In the genomic region with DNA sequence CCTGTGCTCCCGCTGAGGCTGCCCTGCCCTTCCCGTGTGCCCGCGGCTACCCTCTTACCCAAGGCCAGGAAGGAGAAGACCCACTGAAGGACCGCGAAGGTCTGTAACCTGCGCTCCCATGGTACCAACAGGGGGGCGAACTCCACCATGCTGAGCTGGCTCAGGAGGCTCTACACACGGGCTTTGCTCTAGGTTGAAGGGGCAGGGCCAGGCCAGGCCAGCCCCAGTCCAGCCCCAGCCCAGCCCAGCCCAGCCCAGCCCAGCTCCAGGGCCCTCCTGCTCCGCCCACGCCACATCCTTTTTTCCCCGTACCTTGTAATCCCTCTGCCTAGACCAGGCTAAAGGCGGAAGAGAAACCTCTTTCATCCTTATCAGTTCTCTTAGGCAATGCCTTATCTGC, we compare ENCODE assay signal across 9 mouse cellular contexts. TPM values are rescaled to one million over a fixed set of nuclear protein-coding genes. Genes with fewer than 3 reads are reported as not detected.
DNase-seq lines count a peak whose midpoint lies in the region; ATAC-seq and TF ChIP-seq lines count a peak whose summit lies in the region.
"Had no signal": no experiment of that assay in that cellular context is flagged by ENCODE, and none has a peak within 500 bp of the region (broad histone marks: within the 10 kb centered on the region; RNA-seq: fewer than 3 reads in every experiment).

Mogat2 (minus strand) TSS at position 203 of the 400 bp plus-strand sequence.

- no peaks in the 10 kb centered on the region for H3K36me3 ChIP-seq in ES-E14 (ENCODE audit: control insufficient read depth, insufficient read depth, low read length, poor library complexity, severe bottlenecking)
- no peaks in the 10 kb centered on the region for H3K36me3 ChIP-seq in intestine, embryonic 14.5 days (ENCODE audit: control insufficient read depth, insufficient read depth, low read length)

- peak; percentile 12 for DNase-seq in CD4-positive, CD25-positive, alpha-beta regulatory T cell, adult 2 months (ENCODE audit: low read depth, low spot score)
- no peak for DNase-seq in ES-E14 (ENCODE audit: low read depth, low spot score)
- no peak for DNase-seq in intestine, embryonic 14.5 days (ENCODE audit: low spot score)
- no peak for DNase-seq in layer of hippocampus, adult 9-10 months (ENCODE audit: low spot score)
- DNase-seq in cerebellum, postnatal 25 days: no peak
- no peak for DNase-seq in Muller cell, postnatal 12 days (ENCODE audit: inconsistent ontology term)
- DNase-seq: adrenal gland, postnatal 36 days had no signal

- H3K4me2 ChIP-seq in intestine, embryonic 14.5 days (ENCODE audit: low read length): peak within 1 kb of the TSS; percentile 41

- no peak within 1 kb of the TSS for H3K9ac ChIP-seq in ES-E14 (ENCODE audit: insufficient read depth, low read depth, low read length, poor library complexity, severe bottlenecking)
- peak within 1 kb of the TSS; percentile 11; the same call in 1 of the 2 replicates for H3K9ac ChIP-seq in intestine, embryonic 14.5 days (ENCODE audit: low read length)

- ATAC-seq in CD4-positive, CD25-positive, alpha-beta regulatory T cell, adult 4 months: no peak
- ATAC-seq in intestine, embryonic 14.5 days (replicated peaks; ENCODE audit: low FRiP score, low TSS enrichment, low read depth): peak; percentile 90
- peak; percentile 86 for ATAC-seq in megakaryocyte progenitor cell, adult 5-6 weeks (replicated peaks; ENCODE audit: poor library complexity)

- H3K4me3 ChIP-seq in ES-E14 (ENCODE audit: insufficient read depth in 1 of 2, low read depth in 1 of 2, low read length in 2 of 2, poor library complexity in 1 of 2, severe bottlenecking in 1 of 2): peak within 1 kb of the TSS in 1 of 2 experiments; percentile 16; a peak in 1 of 4 replicates
- peak within 1 kb of the TSS; percentile 24 for H3K4me3 ChIP-seq in intestine, embryonic 14.5 days (ENCODE audit: low read depth, low read length)

- in situ Hi-C loops in ES-E14 (cut with MboI; ENCODE audit: low sequenced_read_pairs in 2 of 2, unreplicated experiment in 2 of 2): no loop called here

- H3K27me3 ChIP-seq in intestine, embryonic 14.5 days (replicated peaks; ENCODE audit: control insufficient read depth, insufficient read depth, low read length): no peaks in the 10 kb centered on the region

- WGBS in intestine, embryonic 14.5 days: 6% methylated on average over 13 of the region's 13 CpGs

- no peaks in the 10 kb centered on the region for H3K9me3 ChIP-seq in ES-E14 (ENCODE audit: control insufficient read depth, insufficient read depth, low read depth, low read length)
- H3K9me3 ChIP-seq in intestine, embryonic 14.5 days (ENCODE audit: control insufficient read depth, low read length): no peaks in the 10 kb centered on the region

- H3K4me1 ChIP-seq in ES-E14 (ENCODE audit: control insufficient read depth in 2 of 2, insufficient read depth in 2 of 2, low read length in 2 of 2, poor library complexity in 1 of 2): peaks cover 0 to 19% of the 10 kb centered on the region in 2 experiments; a peak in 2 of 4 replicates
- peaks cover 6% of the 10 kb centered on the region; the same call in 1 of the 2 replicates for H3K4me1 ChIP-seq in intestine, embryonic 14.5 days (replicated peaks; ENCODE audit: control insufficient read depth, insufficient read depth, low read length)

- no peak within 1 kb of the TSS for H3K27ac ChIP-seq in ES-E14 (ENCODE audit: insufficient read depth, low read depth, low read length, poor library complexity, severe bottlenecking)
- H3K27ac ChIP-seq in intestine, embryonic 14.5 days (ENCODE audit: low read depth): no peak within 1 kb of the TSS

TF ChIP-seq in ES-E14, 5 proteins besides CTCF, POLR2A, EP300 and RAD21:
- TF ChIP-seq ZNF384 (IDR thresholded peaks at IDR 0.05; ENCODE audit: low read depth, low read length) (no peak), MAFK (IDR thresholded peaks at IDR 0.05; ENCODE audit: insufficient read depth, low read depth, low read length) (no peak), CHD2 (IDR thresholded peaks at IDR 0.05; ENCODE audit: low read depth, low read length) (no peak), ZC3H11A (IDR thresholded peaks at IDR 0.05; ENCODE audit: borderline replicate concordance, low read depth, low read length) (no peak), HCFC1 (IDR thresholded peaks at IDR 0.05; ENCODE audit: borderline replicate concordance, insufficient read depth, low read length) (no peak)

RNA-seq across cellular contexts. Expression of gene Mogat2, which starts in this region (rescaled TPM):
- polyA plus RNA-seq in CD4-positive, CD25-positive, alpha-beta regulatory T cell, adult 4 months (2017; shearing (Covaris generic)): not detected
- 9.1 and 22.9 TPM in 2 replicates for total RNA-seq in ES-E14 (2012; rRNA removed)
- polyA plus RNA-seq in intestine, embryonic 14.5 days (2014; fragmentation: Nextera tagmentation; extraction: Ambion mirVana): 40.1 and 48.6 TPM in 2 replicates
- total RNA-seq in megakaryocyte progenitor cell, adult 5-6 weeks (2015): 7.4 and 8.2 TPM in 2 replicates
- 8.2 and 9.8 TPM in 2 replicates for total RNA-seq in megakaryocyte progenitor cell, adult 5-6 weeks (2017)

Comparison
In these comparisons a context has a peak if more than half of its experiments do, and no peak if none do; other contexts are left out.
1. RNA of gene Mogat2 (polyA plus RNA-seq): 40.1 to 48.6 TPM in intestine, embryonic 14.5 days; not detected in CD4-positive, CD25-positive, alpha-beta regulatory T cell, adult 4 months; every median in the first group is over 10 times any median in the second.